Mouse (Mus musculus): ENCODE results near the gene BC049352.

Gene BC049352

GRCm38 (mm10) chr9:45188570-45189563 is 7.1 kb downstream of the BC049352 start:
- intact Hi-C loops (cut with DNase I), result no loop called here

- intact Hi-C loops (cut with DNase I), result no loop called here
These were observed 7.9 kb downstream of the BC049352 start for GRCm38 (mm10) chr9:45189661-45190174.

GRCm38 (mm10) chr9:45195468-45195867 is 13.7 kb downstream of the BC049352 start:
- intact Hi-C loops (cut with DNase I), result no loop called here

GRCm38 (mm10) chr9:45196125-45196830 is 14.5 kb downstream of the BC049352 start:
- intact Hi-C loops (cut with DNase I), result no loop called here

GRCm38 (mm10) chr9:45197549-45197948 is 15.7 kb downstream of the BC049352 start:
- intact Hi-C loops (cut with DNase I), result no loop called here

GRCm38 (mm10) chr9:45201319-45201947 is 19.6 kb downstream of the BC049352 start:
- intact Hi-C loops (cut with DNase I), result no loop called here

GRCm38 (mm10) chr9:45202021-45202798 is 20.4 kb downstream of the BC049352 start:
- intact Hi-C loops (cut with DNase I), result no loop called here

GRCm38 (mm10) chr9:45203797-45204410 is 22.1 kb downstream of the BC049352 start, which contains the start of gene Tmprss4:
Gene Tmprss4, minus strand, starts transcription at chr9:45204092.
- intact Hi-C loops (cut with DNase I), result no loop called here

GRCm38 (mm10) chr9:45205143-45205542 is 23.3 kb downstream of the BC049352 start:
- intact Hi-C loops (cut with DNase I), result no loop called here

- intact Hi-C loops (cut with DNase I), result no loop called here
These were observed 24.3 kb downstream of the BC049352 start for GRCm38 (mm10) chr9:45206121-45206520.

- intact Hi-C loops (cut with DNase I), result no loop called here
These were observed 25.4 kb downstream of the BC049352 start for GRCm38 (mm10) chr9:45207015-45207743.

- intact Hi-C loops (cut with DNase I), result no loop called here
These were observed 30.2 kb downstream of the BC049352 start for GRCm38 (mm10) chr9:45212001-45212400.

- intact Hi-C loops (cut with DNase I), result no loop called here
These were observed 33.8 kb downstream of the BC049352 start for GRCm38 (mm10) chr9:45215526-45216179.

- intact Hi-C loops (cut with DNase I), result loop anchor here (2.0 to 5.0 kb wide), 2 partner anchors 81 to 198 kb away; no protein-coding TSS in a partner anchor
These were observed 37.8 kb downstream of the BC049352 start for GRCm38 (mm10) chr9:45219644-45220043.

GRCm38 (mm10) chr9:45221567-45221966 is 39.8 kb downstream of the BC049352 start:
- intact Hi-C loops (cut with DNase I), result loop anchor here (1.0 to 5.0 kb wide), 3 partner anchors 79 to 196 kb away; no protein-coding TSS in a partner anchor

GRCm38 (mm10) chr9:45229359-45229758 is 47.6 kb downstream of the BC049352 start:
- intact Hi-C loops (cut with DNase I), result no loop called here

- intact Hi-C loops (cut with DNase I), result no loop called here
These were observed 53.9 kb downstream of the BC049352 start for GRCm38 (mm10) chr9:45235668-45236227.

GRCm38 (mm10) chr9:45236744-45237143 is 54.9 kb downstream of the BC049352 start:
- intact Hi-C loops (cut with DNase I), result no loop called here
